Mouse (Mus musculus) cortical plate, adult 2 months (tissue): ENCODE data around the gene Tenm1. TPM values are rescaled to one million over a fixed set of nuclear protein-coding genes. Genes with fewer than 3 reads are reported as not detected.
A peak's percentile ranks its signal among the peaks of the same experiment; 100 is the strongest.

Source experiments
- H3K27ac ChIP-seq: fragments of 200-500 bp; 2 replicates; pipeline ENCODE4 v1.5.1; 2012; ENCODE audit warnings: low read length, control low read depth, inconsistent platforms; ENCODE audit not compliant: insufficient read depth
- H3K4me1 ChIP-seq: fragments of 200-500 bp; 2 replicates; pipeline ENCODE4 v1.6.1; 2011; ENCODE audit warnings: low read length; ENCODE audit not compliant: control insufficient read depth, insufficient read depth
- H3K4me3 ChIP-seq: fragments of 200-500 bp; 2 replicates; pipeline ENCODE4 v1.5.1; 2011; ENCODE audit warnings: mild to moderate bottlenecking, low read length, control low read depth; ENCODE audit not compliant: insufficient read depth
- CTCF ChIP-seq: fragments of 200-500 bp; IDR thresholded peaks from 2 replicates; pipeline ENCODE4 v1.5.1; 2011; ENCODE audit warnings: mild to moderate bottlenecking, control low read depth, low read length; ENCODE audit not compliant: insufficient read depth; ENCODE audit errors: extremely low read depth
- POLR2A ChIP-seq: fragments of 200-500 bp; IDR thresholded peaks from 2 replicates; pipeline ENCODE4 v1.6.1; 2011; ENCODE audit warnings: mild to moderate bottlenecking, low read length, control low read depth; ENCODE audit not compliant: insufficient read depth; ENCODE audit errors: extremely low read depth
- polyA plus RNA-seq: library from polyadenylated mRNA; depleted of rRNA; stranded (reverse); fragments of >200 nt; gene quantifications from 2 replicates; pipeline ENCODE4 v1.2.3, GENCODE M21; 2012

Gene Tenm1
- polyA plus RNA-seq, 1 experiment: 12.9 TPM

- H3K4me1 ChIP-seq: no peaks in the 10 kb centered on the region
- no peak overlapping the region for H3K4me3 ChIP-seq
- H3K27ac ChIP-seq: no peak overlapping the region
- TF ChIP-seq POLR2A: no peak
- TF ChIP-seq CTCF: no peak; the same call in 1 of the 2 replicates
Observed at GRCm38 (mm10) chrX:42973562-42973961, 455.4 kb downstream of the Tenm1 start.

- Histone ChIP-seq H3K4me1 (no peaks in the 10 kb centered on the region), H3K27ac (no peak overlapping the region), H3K4me3 (no peak overlapping the region)
- TF ChIP-seq CTCF (no peak), POLR2A (no peak)
Observed at GRCm38 (mm10) chrX:42967611-42968010, 461.3 kb downstream of the Tenm1 start.

DNA sequence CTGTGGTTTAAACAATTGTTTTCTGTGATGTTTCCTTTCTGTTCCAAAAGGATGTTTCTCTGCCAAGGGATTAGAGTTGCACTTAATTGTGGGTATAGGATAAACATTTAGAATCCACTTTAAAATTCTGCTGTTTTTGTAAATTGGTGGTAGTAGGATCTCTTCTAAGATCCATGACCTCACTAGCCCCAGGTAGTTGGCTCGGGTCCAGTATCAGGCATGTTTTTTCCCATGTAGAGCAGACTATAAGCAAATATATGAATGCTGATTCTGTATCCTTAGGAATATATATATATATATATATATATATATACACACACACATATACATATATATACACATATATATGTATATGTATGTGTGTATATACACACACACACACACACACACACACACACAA lies 567.2 kb downstream of the Tenm1 start:
- Histone ChIP-seq H3K4me1 (no peaks in the 10 kb centered on the region), H3K4me3 (no peak overlapping the region), H3K27ac (no peak overlapping the region)
- no peak for TF ChIP-seq POLR2A
- TF ChIP-seq CTCF: no peak

DNA sequence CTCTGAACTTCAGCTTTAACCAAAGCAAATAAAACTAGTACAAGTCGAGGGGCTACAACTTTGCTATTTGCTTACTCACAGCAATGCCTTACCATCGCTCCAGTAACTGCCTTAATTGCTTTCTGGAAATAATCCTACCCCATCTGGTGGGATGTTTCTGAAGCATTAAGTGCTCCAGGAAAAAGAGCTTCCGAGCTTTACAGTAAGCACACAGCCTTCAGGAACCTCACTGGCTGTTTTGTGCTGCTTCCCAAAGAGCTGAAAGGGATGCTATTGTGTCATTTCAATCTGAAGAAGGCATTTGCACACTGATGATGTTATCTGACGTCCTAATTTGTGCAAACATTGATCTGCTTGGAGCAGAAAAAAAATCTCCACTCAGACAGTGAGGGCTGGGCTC lies 647.4 kb downstream of the Tenm1 start:
- no peak overlapping the region for H3K27ac ChIP-seq
- TF ChIP-seq CTCF (no peak), POLR2A (no peak)
- H3K4me1 ChIP-seq: no peaks in the 10 kb centered on the region
- no peak overlapping the region for H3K4me3 ChIP-seq

DNA sequence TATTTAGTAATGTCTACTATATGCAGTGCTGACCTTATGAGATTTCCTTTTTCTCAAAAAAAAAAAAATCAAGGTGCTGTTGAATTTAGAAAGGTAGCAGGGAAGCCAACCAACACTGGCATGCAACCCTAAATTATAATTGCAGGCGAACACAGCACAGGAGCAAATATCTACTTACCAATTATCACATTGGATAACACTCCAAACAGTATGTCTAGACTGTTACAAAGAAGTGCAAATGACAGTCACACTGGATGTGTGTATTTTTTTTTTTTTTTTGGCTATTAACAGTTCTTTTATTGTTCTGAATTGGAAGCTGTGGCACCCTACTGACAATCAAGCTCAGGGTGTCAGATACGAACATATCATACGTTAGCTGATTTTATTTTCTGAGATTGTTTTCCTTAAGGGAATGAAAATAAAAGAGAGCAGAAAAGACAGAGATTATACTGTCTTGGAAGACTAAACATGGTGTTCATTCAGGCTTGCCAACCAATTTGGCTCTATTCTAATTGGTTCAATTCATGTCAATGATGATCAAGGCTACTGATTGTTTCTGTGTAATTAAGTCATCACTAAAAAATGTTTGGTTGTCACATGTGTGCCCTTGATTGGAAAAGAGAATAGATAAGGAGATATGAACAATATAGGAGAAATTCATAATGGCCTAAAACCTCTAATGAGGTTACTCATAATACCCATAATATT lies 710.7 kb downstream of the Tenm1 start:
- TF ChIP-seq POLR2A (no peak), CTCF (no peak)
- no peak overlapping the region for H3K4me3 ChIP-seq
- no peak overlapping the region for H3K27ac ChIP-seq

DNA sequence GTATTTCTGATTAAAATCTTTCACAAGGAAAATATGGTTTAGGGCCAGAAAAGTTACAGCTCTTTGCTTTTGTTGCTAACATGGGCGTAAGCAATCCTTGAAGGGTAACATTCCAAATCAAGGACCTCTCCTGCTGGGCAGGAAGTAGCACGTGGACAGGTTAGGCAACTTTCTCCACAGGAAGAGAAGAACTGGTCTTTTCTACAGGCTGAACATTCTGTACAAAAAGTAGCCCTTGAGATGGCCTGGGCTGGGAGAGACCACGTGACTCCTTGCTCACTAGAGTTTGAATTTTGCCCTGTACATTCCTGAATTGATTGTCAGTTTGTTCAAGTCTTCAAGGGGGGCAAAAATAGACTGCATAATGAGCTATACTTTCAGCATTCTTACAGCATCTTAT lies 728.6 kb downstream of the Tenm1 start:
- no peak for TF ChIP-seq POLR2A
- no peak for TF ChIP-seq CTCF
- Histone ChIP-seq H3K4me1 (no peaks in the 10 kb centered on the region), H3K27ac (no peak overlapping the region), H3K4me3 (no peak overlapping the region)

More for the DNA sequence above, 710.7 kb downstream of the Tenm1 start:
- H3K4me1 ChIP-seq: no peaks in the 10 kb centered on the region

DNA sequence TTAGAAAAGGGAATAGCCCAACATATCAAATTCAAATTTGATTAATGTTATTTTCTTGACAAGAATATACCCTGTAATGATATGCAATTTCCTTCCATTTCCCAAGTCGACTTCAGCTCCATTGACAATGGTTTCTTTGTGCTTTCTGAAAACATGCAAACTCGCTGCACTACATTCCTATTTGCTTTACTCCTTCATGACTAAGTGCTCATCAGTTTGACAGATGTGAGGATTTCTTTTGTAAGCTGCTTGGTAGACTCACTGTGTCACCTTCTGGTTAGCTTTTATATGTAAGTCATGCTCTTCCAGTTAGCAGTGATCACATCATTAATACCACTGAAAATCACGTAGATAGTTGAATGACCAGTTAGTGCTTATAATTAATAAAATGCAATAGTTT lies 781.8 kb downstream of the Tenm1 start:
- Histone ChIP-seq H3K27ac (no peak overlapping the region), H3K4me3 (no peak overlapping the region), H3K4me1 (no peaks in the 10 kb centered on the region)
- TF ChIP-seq CTCF (no peak), POLR2A (no peak)

DNA sequence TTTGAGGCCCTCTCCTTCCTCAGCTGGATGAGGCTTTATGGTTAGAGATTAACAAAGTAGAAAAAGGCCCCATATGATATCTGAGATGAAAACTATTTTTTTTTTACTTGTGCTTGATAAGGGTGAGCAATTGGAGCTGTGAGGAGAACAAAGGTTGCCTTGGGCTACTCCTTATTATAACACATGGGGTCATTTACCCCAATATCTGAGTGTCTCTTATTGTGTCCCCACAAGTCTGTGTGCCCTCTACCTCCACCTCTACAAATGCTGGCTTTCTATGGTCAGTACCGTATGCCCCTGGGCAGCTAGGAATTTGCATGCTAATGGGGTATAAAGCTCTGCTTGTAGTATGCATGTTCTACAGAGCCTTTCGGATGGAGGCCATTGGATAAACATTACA lies 848.4 kb downstream of the Tenm1 start:
- TF ChIP-seq POLR2A: no peak
- no peak for TF ChIP-seq CTCF
- Histone ChIP-seq H3K4me3 (no peak overlapping the region), H3K27ac (no peak overlapping the region), H3K4me1 (no peaks in the 10 kb centered on the region)

- Histone ChIP-seq H3K27ac (no peak overlapping the region), H3K4me1 (no peaks in the 10 kb centered on the region), H3K4me3 (no peak overlapping the region)
- 0 out of 2 replicates have a peak, but pooled peaks have one; percentile 7 for TF ChIP-seq CTCF
- no peak for TF ChIP-seq POLR2A
Observed at GRCm38 (mm10) chrX:42558683-42559082, 870.2 kb downstream of the Tenm1 start.

DNA sequence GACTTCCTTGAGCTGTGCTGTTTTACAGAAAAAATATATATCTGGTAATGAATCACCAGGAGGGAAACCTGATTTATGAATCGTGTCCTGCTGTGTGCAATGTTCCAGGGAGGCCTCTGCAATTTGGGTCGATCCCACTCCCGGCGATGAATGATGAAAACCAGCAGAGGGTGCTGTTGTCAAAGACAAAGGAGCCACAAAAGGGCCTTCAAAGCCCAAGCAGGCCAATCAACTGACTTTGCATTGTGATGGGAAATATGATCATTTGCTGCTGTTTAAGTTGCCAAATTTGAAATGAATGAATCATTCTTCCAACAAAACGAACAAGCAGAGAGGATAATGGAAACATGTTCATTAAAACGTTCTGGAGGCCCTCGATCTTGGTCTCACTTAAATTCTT lies 871.6 kb downstream of the Tenm1 start:
- no peaks in the 10 kb centered on the region for H3K4me1 ChIP-seq
- TF ChIP-seq POLR2A: no peak
- TF ChIP-seq CTCF: peak; percentile 55
- H3K4me3 ChIP-seq: no peak overlapping the region
- H3K27ac ChIP-seq: no peak overlapping the region
